Mouse (Mus musculus): ENCODE measurements around the gene Scfd2. TPM values are rescaled to one million over a fixed set of nuclear protein-coding genes. Genes with fewer than 3 reads are reported as not detected.

The Scfd2 gene
- polyA plus RNA-seq, 1 experiment from 2014 or later, result 19.2 TPM

GRCm38 (mm10) chr5:74201570-74202357 lies 329.8 kb downstream of the Scfd2 start:
- no peaks in the 10 kb centered on the region for H3K9me3 ChIP-seq (replicated peaks)
- peaks cover 9% of the 10 kb centered on the region; the same call in 1 of the 2 replicates for H3K4me1 ChIP-seq
- peaks cover 21% of the 10 kb centered on the region for H3K36me3 ChIP-seq
- H3K27me3 ChIP-seq (replicated peaks), result 0 out of 2 replicates have a peak, but pooled peaks cover 4% of the 10 kb centered on the region
- no peak overlapping the region for H3K27ac ChIP-seq
- no peak overlapping the region for H3K4me2 ChIP-seq
- H3K9ac ChIP-seq, result no peak overlapping the region
- no peak for ATAC-seq
- 67% methylated on average over 10 of the region's 10 CpGs for WGBS (ENCODE audit: insufficient replicate concordance)
- H3K4me3 ChIP-seq, result no peak overlapping the region

- H3K4me3 ChIP-seq, result no peak overlapping the region
- no peak overlapping the region for H3K9ac ChIP-seq
- peaks cover 16% of the 10 kb centered on the region for H3K27me3 ChIP-seq (replicated peaks)
- no peaks in the 10 kb centered on the region for H3K9me3 ChIP-seq (replicated peaks)
- peaks cover 21% of the 10 kb centered on the region for H3K36me3 ChIP-seq
- no peak overlapping the region for H3K4me2 ChIP-seq
- no peak for ATAC-seq
- peaks cover 20% of the 10 kb centered on the region for H3K4me1 ChIP-seq
- WGBS (ENCODE audit: insufficient replicate concordance), result 50% methylated on average over 8 of the region's 8 CpGs
- no peak overlapping the region for H3K27ac ChIP-seq
Observed at GRCm38 (mm10) chr5:74200481-74200880, 331.1 kb downstream of the Scfd2 start.

GRCm38 (mm10) chr5:74199793-74200192 lies 331.8 kb downstream of the Scfd2 start:
- no peaks in the 10 kb centered on the region for H3K9me3 ChIP-seq (replicated peaks)
- H3K27me3 ChIP-seq (replicated peaks), result peaks cover 23% of the 10 kb centered on the region
- H3K4me3 ChIP-seq, result no peak overlapping the region
- ATAC-seq, result no peak
- H3K27ac ChIP-seq, result no peak overlapping the region
- no peak overlapping the region for H3K9ac ChIP-seq
- peaks cover 21% of the 10 kb centered on the region for H3K36me3 ChIP-seq
- H3K4me2 ChIP-seq, result no peak overlapping the region
- WGBS (ENCODE audit: insufficient replicate concordance), result 75% methylated on average over 13 of the region's 13 CpGs
- peaks cover 26% of the 10 kb centered on the region for H3K4me1 ChIP-seq

GRCm38 (mm10) chr5:74198446-74198845 lies 333.1 kb downstream of the Scfd2 start:
- Histone ChIP-seq H3K9me3 (replicated peaks) (no peaks in the 10 kb centered on the region), H3K27ac (no peak overlapping the region), H3K4me3 (no peak overlapping the region), H3K9ac (no peak overlapping the region), H3K4me1 (peaks cover 40% of the 10 kb centered on the region), H3K4me2 (no peak overlapping the region), H3K27me3 (replicated peaks) (peaks cover 37% of the 10 kb centered on the region), H3K36me3 (peaks cover 21% of the 10 kb centered on the region)
- ATAC-seq, result no peak
- 76% methylated on average over 11 of the region's 11 CpGs for WGBS (ENCODE audit: insufficient replicate concordance)

GRCm38 (mm10) chr5:74197541-74198330 lies 333.8 kb downstream of the Scfd2 start:
- ATAC-seq, result no peak
- H3K9me3 ChIP-seq (replicated peaks), result no peaks in the 10 kb centered on the region
- H3K27me3 ChIP-seq (replicated peaks), result peaks cover 44% of the 10 kb centered on the region
- no peak overlapping the region for H3K4me2 ChIP-seq
- WGBS (ENCODE audit: insufficient replicate concordance), result 77% methylated on average over 22 of the region's 22 CpGs
- H3K9ac ChIP-seq, result no peak overlapping the region
- no peak overlapping the region for H3K4me3 ChIP-seq
- H3K4me1 ChIP-seq, result peaks cover 44% of the 10 kb centered on the region
- no peak overlapping the region for H3K27ac ChIP-seq
- peaks cover 21% of the 10 kb centered on the region for H3K36me3 ChIP-seq

GRCm38 (mm10) chr5:74196307-74196618 lies 335.3 kb downstream of the Scfd2 start:
- no peak for ATAC-seq
- H3K9me3 ChIP-seq (replicated peaks), result no peaks in the 10 kb centered on the region
- peak overlapping the region; percentile 71 for H3K4me3 ChIP-seq
- H3K4me1 ChIP-seq, result peaks cover 44% of the 10 kb centered on the region
- WGBS (ENCODE audit: insufficient replicate concordance), result 38% methylated on average over 4 of the region's 4 CpGs
- peaks cover 21% of the 10 kb centered on the region for H3K36me3 ChIP-seq
- H3K27me3 ChIP-seq (replicated peaks), result peaks cover 56% of the 10 kb centered on the region
- H3K27ac ChIP-seq, result 0 out of 2 replicates have a peak overlapping the region, but pooled peaks have one; percentile 15
- H3K4me2 ChIP-seq, result peak overlapping the region; percentile 98
- H3K9ac ChIP-seq, result no peak overlapping the region

GRCm38 (mm10) chr5:74195614-74196306 lies 335.8 kb downstream of the Scfd2 start:
- H3K27me3 ChIP-seq (replicated peaks), result peaks cover 60% of the 10 kb centered on the region
- ATAC-seq, result no peak

GRCm38 (mm10) chr5:74194841-74195613 lies 336.5 kb downstream of the Scfd2 start, which contains the start of gene Rasl11b:
TSS of gene Rasl11b (plus strand) at chr5:74195286.
- peaks cover 21% of the 10 kb centered on the region for H3K36me3 ChIP-seq
- H3K4me2 ChIP-seq, result peak within 1 kb of the TSS; percentile 98
- peaks cover 63% of the 10 kb centered on the region for H3K27me3 ChIP-seq (replicated peaks)
- ATAC-seq, result peak; percentile 92
- 1% methylated on average over 82 of the region's 82 CpGs for WGBS (ENCODE audit: insufficient replicate concordance)
- H3K9ac ChIP-seq, result peak within 1 kb of the TSS; percentile 79
- peaks cover 44% of the 10 kb centered on the region for H3K4me1 ChIP-seq
- no peaks in the 10 kb centered on the region for H3K9me3 ChIP-seq (replicated peaks)
- peak within 1 kb of the TSS; percentile 15 for H3K27ac ChIP-seq
- peak within 1 kb of the TSS; percentile 71 for H3K4me3 ChIP-seq

More at GRCm38 (mm10) chr5:74195614-74196306, 335.8 kb downstream of the Scfd2 start:
- Histone ChIP-seq H3K9ac (peak overlapping the region; percentile 79), H3K4me2 (peak overlapping the region; percentile 98), H3K4me1 (peaks cover 44% of the 10 kb centered on the region), H3K27ac (peak overlapping the region; percentile 15), H3K36me3 (peaks cover 21% of the 10 kb centered on the region), H3K9me3 (replicated peaks) (no peaks in the 10 kb centered on the region), H3K4me3 (peak overlapping the region; percentile 71)
- 7% methylated on average over 27 of the region's 27 CpGs for WGBS (ENCODE audit: insufficient replicate concordance)

GRCm38 (mm10) chr5:74194027-74194840 lies 337.3 kb downstream of the Scfd2 start:
- H3K36me3 ChIP-seq, result peaks cover 19% of the 10 kb centered on the region
- H3K9ac ChIP-seq, result peak overlapping the region; percentile 79
- WGBS (ENCODE audit: insufficient replicate concordance), result 25% methylated on average over 16 of the region's 16 CpGs
- peak; percentile 54; the same call in 1 of the 2 replicates for ATAC-seq
- no peak overlapping the region for H3K27ac ChIP-seq
- H3K4me1 ChIP-seq, result peaks cover 44% of the 10 kb centered on the region
- H3K27me3 ChIP-seq (replicated peaks), result peaks cover 68% of the 10 kb centered on the region
- peak overlapping the region; percentile 98 for H3K4me2 ChIP-seq
- peak overlapping the region; percentile 71 for H3K4me3 ChIP-seq
- no peaks in the 10 kb centered on the region for H3K9me3 ChIP-seq (replicated peaks)

- Histone ChIP-seq H3K27me3 (replicated peaks) (peaks cover 69% of the 10 kb centered on the region), H3K36me3 (peaks cover 14% of the 10 kb centered on the region), H3K4me2 (no peak overlapping the region), H3K9me3 (replicated peaks) (no peaks in the 10 kb centered on the region), H3K27ac (no peak overlapping the region), H3K4me3 (no peak overlapping the region), H3K9ac (no peak overlapping the region), H3K4me1 (peaks cover 44% of the 10 kb centered on the region)
- no peak for ATAC-seq
- WGBS (ENCODE audit: insufficient replicate concordance), result 54% methylated on average over 7 of the region's 7 CpGs
Observed at GRCm38 (mm10) chr5:74193626-74194025, 337.9 kb downstream of the Scfd2 start.
